Mouse (Mus musculus): ENCODE measurements around the gene Cdc42ep1. TPM values are rescaled to one million over a fixed set of nuclear protein-coding genes. Genes with fewer than 3 reads are reported as not detected.
"Not testable (repeated sequence)": the region's sequence is repeated elsewhere in the genome, so short reads cannot be mapped to it uniquely, and the experiment has no call there.

Cdc42ep1 gene
- total and polyA plus RNA-seq, 2 experiments from 2014 or later = 8.3 to 13.5 TPM

- Histone ChIP-seq H3K9me3 (ENCODE audit: low read length) (no peaks in the 10 kb centered on the region), H3K27ac (ENCODE audit: low read depth, low read length) (peak overlapping the region; percentile 99), H3K4me2 (ENCODE audit: low read depth) (peak overlapping the region; percentile 86), H3K4me1 (ENCODE audit: insufficient read depth) (peaks cover 7% of the 10 kb centered on the region), H3K4me3 (ENCODE audit: low read depth, low read length) (peak overlapping the region; percentile 82), H3K36me3 (ENCODE audit: insufficient read depth) (peaks cover 28% of the 10 kb centered on the region), H3K27me3 (ENCODE audit: insufficient read depth, low read length) (no peaks in the 10 kb centered on the region), H3K9ac (peak overlapping the region; percentile 87)
- DNase-seq (no peak), ATAC-seq (peak; percentile 19; the same call in 1 of the 2 replicates)
- TF ChIP-seq CTCF (IDR thresholded peaks at IDR 0.05; ENCODE audit: low read depth) = no peak
- 1% methylated on average over 17 of the region's 17 CpGs for WGBS
Measured at GRCm38 (mm10) chr15:78877810-78878390, 35.5 kb downstream of the Cdc42ep1 start.

- not testable (repeated sequence) for H3K4me3 ChIP-seq (ENCODE audit: low read depth, low read length); H3K9ac ChIP-seq; DNase-seq; ATAC-seq; H3K4me2 ChIP-seq (ENCODE audit: low read depth); H3K4me1 ChIP-seq (ENCODE audit: insufficient read depth); H3K27ac ChIP-seq (ENCODE audit: low read depth, low read length); H3K9me3 ChIP-seq (ENCODE audit: low read length); H3K27me3 ChIP-seq (ENCODE audit: insufficient read depth, low read length)
- H3K36me3 ChIP-seq (ENCODE audit: insufficient read depth) = peaks cover 38% of the 10 kb centered on the region
- 73% methylated on average over 7 of the region's 7 CpGs for WGBS
Measured at GRCm38 (mm10) chr15:78878792-78879516, 36.5 kb downstream of the Cdc42ep1 start.

GRCm38 (mm10) chr15:78880432-78880831, 38.0 kb downstream of the Cdc42ep1 start:
- Histone ChIP-seq H3K27ac (ENCODE audit: low read depth, low read length) (no peak overlapping the region), H3K4me2 (ENCODE audit: low read depth) (no peak overlapping the region), H3K4me1 (ENCODE audit: insufficient read depth) (peaks cover 7% of the 10 kb centered on the region), H3K9ac (no peak overlapping the region), H3K9me3 (ENCODE audit: low read length) (no peaks in the 10 kb centered on the region), H3K27me3 (ENCODE audit: insufficient read depth, low read length) (no peaks in the 10 kb centered on the region), H3K4me3 (ENCODE audit: low read depth, low read length) (no peak overlapping the region), H3K36me3 (ENCODE audit: insufficient read depth) (peaks cover 50% of the 10 kb centered on the region)
- WGBS = 92% methylated on average over 8 of the region's 8 CpGs
- no peak for ATAC-seq
- TF ChIP-seq CTCF (IDR thresholded peaks at IDR 0.05; ENCODE audit: low read depth) = no peak
- DNase-seq = no peak

- Histone ChIP-seq H3K27ac (ENCODE audit: low read depth, low read length) (no peak overlapping the region), H3K4me2 (ENCODE audit: low read depth) (no peak overlapping the region), H3K4me3 (ENCODE audit: low read depth, low read length) (no peak overlapping the region), H3K36me3 (ENCODE audit: insufficient read depth) (peaks cover 64% of the 10 kb centered on the region), H3K27me3 (ENCODE audit: insufficient read depth, low read length) (no peaks in the 10 kb centered on the region), H3K9ac (no peak overlapping the region), H3K4me1 (ENCODE audit: insufficient read depth) (peaks cover 7% of the 10 kb centered on the region), H3K9me3 (ENCODE audit: low read length) (no peaks in the 10 kb centered on the region)
- WGBS = 91% methylated on average over 3 of the region's 3 CpGs
- no peak for TF ChIP-seq CTCF (IDR thresholded peaks at IDR 0.05; ENCODE audit: low read depth)
- ATAC-seq (no peak), DNase-seq (no peak)
Measured at GRCm38 (mm10) chr15:78881828-78882227, 39.4 kb downstream of the Cdc42ep1 start.

GRCm38 (mm10) chr15:78889401-78889853, 47.0 kb downstream of the Cdc42ep1 start:
- ATAC-seq = no peak
- H3K27ac ChIP-seq (ENCODE audit: low read depth, low read length) = no peak overlapping the region

GRCm38 (mm10) chr15:78892440-78892839, 50.0 kb downstream of the Cdc42ep1 start:
- peaks cover 51% of the 10 kb centered on the region for H3K36me3 ChIP-seq (ENCODE audit: insufficient read depth)
- H3K9me3 ChIP-seq (ENCODE audit: low read length) = no peaks in the 10 kb centered on the region
- no peak for ATAC-seq
- WGBS = 67% methylated on average over 7 of the region's 7 CpGs
- DNase-seq = no peak
- H3K4me2 ChIP-seq (ENCODE audit: low read depth) = no peak overlapping the region
- H3K9ac ChIP-seq = no peak overlapping the region
- no peak overlapping the region for H3K4me3 ChIP-seq (ENCODE audit: low read depth, low read length)
- no peaks in the 10 kb centered on the region for H3K27me3 ChIP-seq (ENCODE audit: insufficient read depth, low read length)
- no peaks in the 10 kb centered on the region for H3K4me1 ChIP-seq (ENCODE audit: insufficient read depth)
- H3K27ac ChIP-seq (ENCODE audit: low read depth, low read length) = no peak overlapping the region
- no peak for TF ChIP-seq CTCF (IDR thresholded peaks at IDR 0.05; ENCODE audit: low read depth)

More at GRCm38 (mm10) chr15:78889401-78889853, 47.0 kb downstream of the Cdc42ep1 start:
- no peak overlapping the region for H3K9ac ChIP-seq
- H3K9me3 ChIP-seq (ENCODE audit: low read length) = no peaks in the 10 kb centered on the region
- H3K4me3 ChIP-seq (ENCODE audit: low read depth, low read length) = no peak overlapping the region
- WGBS = 27% methylated on average over 13 of the region's 13 CpGs
- TF ChIP-seq CTCF (IDR thresholded peaks at IDR 0.05; ENCODE audit: low read depth) = no peak
- peaks cover 78% of the 10 kb centered on the region for H3K36me3 ChIP-seq (ENCODE audit: insufficient read depth)
- no peaks in the 10 kb centered on the region for H3K27me3 ChIP-seq (ENCODE audit: insufficient read depth, low read length)
- DNase-seq = no peak
- H3K4me2 ChIP-seq (ENCODE audit: low read depth) = no peak overlapping the region
- H3K4me1 ChIP-seq (ENCODE audit: insufficient read depth) = no peaks in the 10 kb centered on the region

- Histone ChIP-seq H3K4me3 (ENCODE audit: low read depth, low read length) (no peak overlapping the region), H3K36me3 (ENCODE audit: insufficient read depth) (peaks cover 34% of the 10 kb centered on the region), H3K9me3 (ENCODE audit: low read length) (no peaks in the 10 kb centered on the region), H3K9ac (no peak overlapping the region), H3K4me2 (ENCODE audit: low read depth) (no peak overlapping the region), H3K27ac (ENCODE audit: low read depth, low read length) (no peak overlapping the region), H3K27me3 (ENCODE audit: insufficient read depth, low read length) (0 out of 2 replicates have a peak, but pooled peaks cover 4% of the 10 kb centered on the region), H3K4me1 (ENCODE audit: insufficient read depth) (no peaks in the 10 kb centered on the region)
- DNase-seq = no peak
- ATAC-seq = no peak
- no peak for TF ChIP-seq CTCF (IDR thresholded peaks at IDR 0.05; ENCODE audit: low read depth)
- WGBS = 79% methylated on average over 13 of the region's 13 CpGs
Measured at GRCm38 (mm10) chr15:78894726-78895125, 52.3 kb downstream of the Cdc42ep1 start.

All from forebrain, postnatal 0 days (tissue).